Mouse (Mus musculus) embryonic facial prominence, embryonic 11.5 days (tissue): ENCODE measurements at regions not wholly inside any gene's neighbourhood (a gene's known extent, or its start where the extent isn't known, plus 50 kb on each side); places are given as distances from the start of the nearest gene placed in this dataset.

ENCODE experiments used
- ATAC-seq: fragments of 200-750 bp; cut with Nextera tagmentation; replicated peaks from 2 replicates; pipeline ENCODE4 v1.8.0; 2017; ENCODE audit warnings: low read depth; ENCODE audit not compliant: insufficient number of reproducible peaks, low FRiP score, low TSS enrichment
- DNase-seq: peaks from one replicate; pipeline ENCODE4 v3.0.0-alpha.2; 2015; ENCODE audit warnings: low spot score
- H3K27ac ChIP-seq: fragments of 300-500 bp; sonication (generic); replicated peaks from 2 replicates; pipeline ENCODE4 v1.5.1; 2014; ENCODE audit warnings: mild to moderate bottlenecking, low read depth, low read length, control low read depth
- H3K27me3 ChIP-seq: fragments of 300-500 bp; sonication (generic); 2 replicates; pipeline ENCODE4 v1.6.1; 2014; ENCODE audit warnings: mild to moderate bottlenecking, low read length, moderate library complexity, mixed read lengths; ENCODE audit not compliant: control insufficient read depth, insufficient read depth
- H3K36me3 ChIP-seq: fragments of 300-500 bp; sonication (generic); replicated peaks from 2 replicates; pipeline ENCODE4 v1.6.1; 2014; ENCODE audit warnings: low read depth, mild to moderate bottlenecking, low read length, moderate library complexity, mixed read lengths; ENCODE audit not compliant: control insufficient read depth, insufficient read depth
- H3K4me1 ChIP-seq: fragments of 300-500 bp; sonication (generic); 2 replicates; pipeline ENCODE4 v1.6.1; 2014; ENCODE audit warnings: low read length, mixed read lengths; ENCODE audit not compliant: control insufficient read depth, insufficient read depth
- H3K4me2 ChIP-seq: fragments of 300-500 bp; sonication (generic); 2 replicates; pipeline ENCODE4 v1.6.1; 2014; ENCODE audit warnings: low read depth, mild to moderate bottlenecking, control low read depth, low read length, moderate library complexity
- H3K4me3 ChIP-seq: fragments of 300-500 bp; sonication (generic); 2 replicates; pipeline ENCODE4 v1.5.1; 2014; ENCODE audit warnings: low read depth, low read length, control low read depth
- H3K9ac ChIP-seq: fragments of 300-500 bp; sonication (generic); replicated peaks from 2 replicates; pipeline ENCODE4 v1.6.1; 2014; ENCODE audit warnings: mild to moderate bottlenecking, control low read depth, low read length
- H3K9me3 ChIP-seq: fragments of 300-500 bp; sonication (generic); replicated peaks from 2 replicates; pipeline ENCODE4 v1.6.1; 2016; ENCODE audit warnings: mild to moderate bottlenecking, low read length, inconsistent platforms, mixed read lengths; ENCODE audit not compliant: control insufficient read depth
- WGBS: fragments of 180-500 bp; shearing (Covaris S2); extraction: QIAGEN DNeasy Blood & Tissue Kit; methylation state at CpG from one replicate; pipeline ENCODE4 v1.1.7; 2014; 5-methylcytosine and 5-hydroxymethylcytosine counted together

DNA sequence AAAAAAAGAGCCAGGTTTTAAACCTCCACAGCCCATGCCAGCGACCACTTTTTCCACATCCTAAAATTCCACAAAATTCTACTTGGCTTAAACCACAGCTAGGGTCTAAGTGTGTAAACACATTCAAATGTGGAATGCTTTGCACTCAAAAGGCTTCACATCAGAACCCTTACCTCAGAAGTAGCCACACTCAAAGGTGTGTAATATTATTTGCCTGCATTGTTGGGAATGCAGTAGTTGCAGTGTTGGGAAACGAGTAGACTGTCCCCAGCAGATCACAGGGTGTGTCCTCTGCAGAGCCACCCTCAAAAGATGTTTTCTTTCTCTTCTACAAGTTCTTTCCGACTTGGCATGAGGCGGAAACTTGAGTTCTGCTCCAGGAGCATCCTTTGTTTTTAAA lies 488.2 kb downstream of the Klf12 start:
- H3K4me3 ChIP-seq: no peak overlapping the region
- H3K4me1 ChIP-seq: no peaks in the 10 kb centered on the region
- no peak for DNase-seq
- 79% methylated on average over 4 of the region's 4 CpGs for WGBS
- no peak overlapping the region for H3K27ac ChIP-seq
- H3K4me2 ChIP-seq: no peak overlapping the region
- H3K27me3 ChIP-seq: no peaks in the 10 kb centered on the region
- no peaks in the 10 kb centered on the region for H3K36me3 ChIP-seq
- no peak for ATAC-seq
- H3K9ac ChIP-seq: no peak overlapping the region
- no peaks in the 10 kb centered on the region for H3K9me3 ChIP-seq

DNA sequence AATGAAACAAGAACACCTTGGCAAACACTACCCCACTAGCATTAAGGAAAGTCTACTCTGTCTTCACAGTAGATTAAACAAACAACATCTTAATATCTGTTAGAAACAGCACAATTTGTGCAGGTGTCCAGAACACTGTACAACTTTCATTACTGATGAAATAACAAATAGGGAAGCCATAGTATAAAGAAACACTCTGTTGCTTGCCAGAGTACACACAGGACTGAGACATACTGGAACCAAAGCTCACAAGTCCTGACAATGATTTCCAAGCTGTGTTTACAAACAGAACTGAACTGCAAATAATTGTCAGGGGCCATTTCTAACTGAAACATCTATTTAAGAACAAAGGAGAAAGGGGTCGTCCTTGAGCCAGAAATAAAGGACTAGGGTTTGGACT lies 478.4 kb downstream of the Klf12 start:
- no peaks in the 10 kb centered on the region for H3K9me3 ChIP-seq
- no peaks in the 10 kb centered on the region for H3K36me3 ChIP-seq
- no peak overlapping the region for H3K4me3 ChIP-seq
- H3K4me1 ChIP-seq: no peaks in the 10 kb centered on the region
- H3K4me2 ChIP-seq: no peak overlapping the region
- no peak for DNase-seq
- H3K27ac ChIP-seq: no peak overlapping the region
- 42% methylated on average over 1 of the region's 1 CpGs for WGBS
- ATAC-seq: no peak
- H3K9ac ChIP-seq: no peak overlapping the region
- H3K27me3 ChIP-seq: no peaks in the 10 kb centered on the region

DNA sequence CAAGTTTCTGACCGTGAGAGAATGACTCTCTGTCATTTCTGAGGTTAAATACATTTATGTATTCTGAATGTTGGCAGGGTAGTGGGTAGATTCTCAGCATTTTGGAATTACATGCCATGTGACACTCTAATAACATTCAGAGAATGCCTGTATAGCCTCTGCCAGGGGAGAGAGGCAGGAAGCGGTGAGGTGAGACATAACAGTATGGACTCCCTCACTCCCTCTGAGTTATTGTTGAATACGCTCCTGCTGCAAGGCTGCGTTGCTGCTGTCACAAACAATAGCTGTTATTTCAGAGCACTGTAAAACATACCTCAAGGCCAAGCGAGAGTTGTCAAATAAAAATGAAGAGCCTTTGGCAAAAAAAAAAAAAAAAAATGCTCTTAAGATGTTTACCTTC lies 477.9 kb downstream of the Klf12 start:
- 71% methylated on average over 5 of the region's 5 CpGs for WGBS
- Histone ChIP-seq H3K27ac (no peak overlapping the region), H3K4me2 (no peak overlapping the region), H3K9ac (no peak overlapping the region), H3K9me3 (no peaks in the 10 kb centered on the region), H3K27me3 (no peaks in the 10 kb centered on the region), H3K4me3 (no peak overlapping the region), H3K36me3 (no peaks in the 10 kb centered on the region), H3K4me1 (no peaks in the 10 kb centered on the region)
- DNase-seq: no peak
- ATAC-seq: no peak

- no peak overlapping the region for H3K4me3 ChIP-seq
- DNase-seq (no peak), ATAC-seq (no peak)
- H3K36me3 ChIP-seq: no peaks in the 10 kb centered on the region
- 89% methylated on average over 6 of the region's 6 CpGs for WGBS
- no peaks in the 10 kb centered on the region for H3K9me3 ChIP-seq
- H3K4me2 ChIP-seq: no peak overlapping the region
- H3K4me1 ChIP-seq: no peaks in the 10 kb centered on the region
- no peak overlapping the region for H3K9ac ChIP-seq
- no peaks in the 10 kb centered on the region for H3K27me3 ChIP-seq
- no peak overlapping the region for H3K27ac ChIP-seq
Observed at GRCm38 (mm10) chr14:99812741-99813485, 471.6 kb downstream of the Klf12 start.
